Mouse (Mus musculus): Measurements from ENCODE around the gene Dgkd. TPM values are rescaled to one million over a fixed set of nuclear protein-coding genes. Genes with fewer than 3 reads are reported as not detected.
A peak's percentile ranks its signal among the peaks of the same experiment; 100 is the strongest.

Dgkd gene
- 8.7 and 9.5 TPM in 2 replicates for polyA plus RNA-seq (2015; fragmentation: Nextera tagmentation; extraction: Ambion mirVana)

DNA sequence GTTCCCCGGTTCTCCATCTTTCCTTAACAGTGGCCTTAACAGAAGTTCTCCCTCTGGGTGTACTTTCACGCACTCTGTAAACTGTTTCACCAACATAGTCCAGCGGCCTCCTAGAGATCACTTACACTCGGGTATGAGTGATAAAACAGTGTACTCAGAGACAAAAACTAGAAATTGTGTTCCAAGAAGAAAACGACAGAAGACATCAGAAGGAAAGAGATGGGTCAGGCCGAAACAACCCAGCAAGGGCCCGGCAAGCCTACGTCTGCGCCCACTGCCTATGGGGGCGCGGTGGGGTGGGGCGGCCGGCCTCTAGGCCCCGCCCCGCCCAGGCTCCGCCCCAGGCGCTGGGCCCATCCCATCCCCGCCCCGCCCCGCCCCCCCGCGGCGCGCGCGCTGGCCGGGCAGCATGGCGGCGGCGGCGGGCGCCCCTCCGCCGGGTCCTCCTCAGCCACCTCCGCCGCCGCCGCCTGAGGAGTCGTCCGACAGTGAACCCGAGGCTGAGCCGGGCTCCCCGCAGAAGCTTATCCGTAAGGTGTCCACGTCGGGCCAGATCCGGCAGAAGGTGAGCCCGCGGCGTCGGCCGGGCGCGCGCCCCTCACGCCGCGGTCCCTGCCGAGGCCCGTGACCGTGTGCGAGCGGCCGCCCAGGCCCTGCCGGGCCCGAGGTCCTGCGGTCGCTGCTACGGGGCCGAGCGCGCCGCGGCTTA lies at the start of gene Dgkd:
Gene Dgkd (plus strand): TSS at position 396 of the 709 bp plus-strand sequence.
- TF ChIP-seq EP300 (optimal IDR thresholded peaks at IDR 0.05) = no peak
- no peak for TF ChIP-seq CTCF (IDR thresholded peaks at IDR 0.05; ENCODE audit: low read depth)
- Histone ChIP-seq H3K27me3 (ENCODE audit: control insufficient read depth, insufficient read depth, low read length) (no peaks in the 10 kb centered on the region), H3K27ac (replicated peaks) (peak within 1 kb of the TSS; percentile 82), H3K4me2 (replicated peaks; ENCODE audit: low read depth) (peak within 1 kb of the TSS; percentile 86), H3K9me3 (ENCODE audit: control insufficient read depth, low read length) (no peaks in the 10 kb centered on the region), H3K4me1 (replicated peaks; ENCODE audit: control insufficient read depth, insufficient read depth) (peaks cover 3% of the 10 kb centered on the region; the same call in 1 of the 2 replicates), H3K4me3 (ENCODE audit: low read depth, low read length) (peak within 1 kb of the TSS; percentile 98), H3K9ac (ENCODE audit: low read length) (peak within 1 kb of the TSS; percentile 92), H3K36me3 (ENCODE audit: control insufficient read depth, insufficient read depth, low read length) (no peaks in the 10 kb centered on the region)
- DNase-seq (ENCODE audit: low spot score) (peak; percentile 86), ATAC-seq (ENCODE audit: low FRiP score, low TSS enrichment) (peak; percentile 94)
- WGBS = 1% methylated on average over 47 of the region's 74 CpGs

DNA sequence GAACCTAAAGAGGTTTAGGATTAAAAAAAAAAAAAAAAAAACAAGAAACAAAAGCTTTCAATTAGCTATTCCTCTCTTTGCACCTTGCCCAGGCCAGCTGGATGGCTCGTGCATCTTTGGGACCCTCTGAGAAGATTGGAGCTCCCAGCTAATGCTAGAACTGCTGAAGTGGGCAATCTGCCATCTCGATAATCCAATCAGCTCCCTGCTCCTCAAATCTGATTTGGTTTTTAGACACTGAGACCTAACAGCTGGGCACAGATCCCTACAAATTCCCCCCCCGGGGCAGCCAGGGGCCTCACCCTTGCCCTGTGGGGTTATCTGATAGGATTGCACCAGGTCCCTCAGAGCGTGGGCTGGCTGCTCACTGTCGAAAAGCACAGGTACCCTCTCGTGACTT lies 49.5 kb upstream of the Dgkd start, which contains the start of gene Sag:
Gene Sag (plus strand): TSS at position 105 of the 400 bp plus-strand sequence.
- H3K9me3 ChIP-seq (ENCODE audit: control insufficient read depth, low read length) = no peaks in the 10 kb centered on the region
- TF ChIP-seq CTCF (IDR thresholded peaks at IDR 0.05; ENCODE audit: low read depth) (no peak), EP300 (optimal IDR thresholded peaks at IDR 0.05) (no peak)
- H3K36me3 ChIP-seq (ENCODE audit: control insufficient read depth, insufficient read depth, low read length) = no peaks in the 10 kb centered on the region
- no peak within 1 kb of the TSS for H3K9ac ChIP-seq (ENCODE audit: low read length)
- no peak for ATAC-seq (ENCODE audit: low FRiP score, low TSS enrichment)
- no peak for DNase-seq (ENCODE audit: low spot score)
- no peaks in the 10 kb centered on the region for H3K27me3 ChIP-seq (ENCODE audit: control insufficient read depth, insufficient read depth, low read length)
- H3K27ac ChIP-seq (replicated peaks) = no peak within 1 kb of the TSS
- no peak within 1 kb of the TSS for H3K4me3 ChIP-seq (ENCODE audit: low read depth, low read length)
- 50% methylated on average over 6 of the region's 6 CpGs for WGBS
- H3K4me2 ChIP-seq (replicated peaks; ENCODE audit: low read depth) = no peak within 1 kb of the TSS
- no peaks in the 10 kb centered on the region for H3K4me1 ChIP-seq (replicated peaks; ENCODE audit: control insufficient read depth, insufficient read depth)

DNA sequence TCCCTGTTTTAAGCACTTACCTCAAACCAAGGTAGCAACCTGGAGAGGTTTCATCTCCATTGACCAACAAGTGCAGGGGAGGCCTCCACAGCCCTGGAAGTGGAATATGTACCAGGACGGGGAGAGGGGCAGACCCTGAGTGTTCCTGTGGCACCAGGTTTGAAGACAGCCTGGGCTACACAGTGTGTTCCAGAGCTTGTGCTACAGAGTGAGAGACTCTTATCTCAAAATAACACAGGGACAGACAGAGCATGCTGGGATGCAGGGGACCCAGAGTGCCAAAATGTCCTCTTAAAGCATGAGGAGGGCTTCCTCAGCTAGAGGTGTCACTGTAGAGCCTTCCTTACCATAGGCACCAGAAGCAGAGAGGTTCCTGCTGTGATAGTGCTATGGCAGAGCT lies 45.3 kb upstream of the Dgkd start:
- Histone ChIP-seq H3K9me3 (ENCODE audit: control insufficient read depth, low read length) (no peaks in the 10 kb centered on the region), H3K4me3 (ENCODE audit: low read depth, low read length) (no peak overlapping the region), H3K4me2 (replicated peaks; ENCODE audit: low read depth) (no peak overlapping the region), H3K4me1 (replicated peaks; ENCODE audit: control insufficient read depth, insufficient read depth) (no peaks in the 10 kb centered on the region), H3K27ac (replicated peaks) (no peak overlapping the region), H3K36me3 (ENCODE audit: control insufficient read depth, insufficient read depth, low read length) (no peaks in the 10 kb centered on the region), H3K9ac (ENCODE audit: low read length) (no peak overlapping the region), H3K27me3 (ENCODE audit: control insufficient read depth, insufficient read depth, low read length) (no peaks in the 10 kb centered on the region)
- ATAC-seq (ENCODE audit: low FRiP score, low TSS enrichment) (no peak), DNase-seq (ENCODE audit: low spot score) (no peak)
- TF ChIP-seq EP300 (optimal IDR thresholded peaks at IDR 0.05) = no peak
- no peak for TF ChIP-seq CTCF (IDR thresholded peaks at IDR 0.05; ENCODE audit: low read depth)
- WGBS = 90% methylated on average over 1 of the region's 1 CpGs

DNA sequence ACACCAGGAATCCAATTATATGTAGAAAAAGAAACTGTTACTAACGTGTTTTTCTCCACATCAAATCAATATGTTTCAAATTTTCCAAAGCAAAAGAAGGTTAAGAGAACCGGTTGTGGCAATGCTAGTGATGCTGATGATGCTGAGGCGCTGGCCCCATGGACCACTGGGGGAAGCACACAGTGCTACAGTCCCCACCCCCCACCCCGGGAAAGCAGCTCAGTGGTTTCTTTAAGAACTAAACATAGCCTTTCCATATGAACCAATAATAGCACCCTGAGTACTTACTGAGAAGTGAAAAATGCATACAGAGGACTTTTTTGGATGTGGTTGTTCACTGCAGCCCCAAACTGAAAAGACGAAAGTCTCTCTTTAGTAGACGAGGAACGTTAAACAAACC lies 41.7 kb upstream of the Dgkd start:
- 82% methylated on average over 7 of the region's 7 CpGs for WGBS
- ATAC-seq (ENCODE audit: low FRiP score, low TSS enrichment) = no peak
- no peak overlapping the region for H3K27ac ChIP-seq (replicated peaks)
- H3K9ac ChIP-seq (ENCODE audit: low read length) = no peak overlapping the region
- H3K4me2 ChIP-seq (replicated peaks; ENCODE audit: low read depth) = no peak overlapping the region
- H3K4me1 ChIP-seq (replicated peaks; ENCODE audit: control insufficient read depth, insufficient read depth) = no peaks in the 10 kb centered on the region
- no peak overlapping the region for H3K4me3 ChIP-seq (ENCODE audit: low read depth, low read length)
- TF ChIP-seq CTCF (IDR thresholded peaks at IDR 0.05; ENCODE audit: low read depth) = no peak
- TF ChIP-seq EP300 (optimal IDR thresholded peaks at IDR 0.05) = no peak
- DNase-seq (ENCODE audit: low spot score) = no peak
- no peaks in the 10 kb centered on the region for H3K27me3 ChIP-seq (ENCODE audit: control insufficient read depth, insufficient read depth, low read length)
- no peaks in the 10 kb centered on the region for H3K9me3 ChIP-seq (ENCODE audit: control insufficient read depth, low read length)
- no peaks in the 10 kb centered on the region for H3K36me3 ChIP-seq (ENCODE audit: control insufficient read depth, insufficient read depth, low read length)

DNA sequence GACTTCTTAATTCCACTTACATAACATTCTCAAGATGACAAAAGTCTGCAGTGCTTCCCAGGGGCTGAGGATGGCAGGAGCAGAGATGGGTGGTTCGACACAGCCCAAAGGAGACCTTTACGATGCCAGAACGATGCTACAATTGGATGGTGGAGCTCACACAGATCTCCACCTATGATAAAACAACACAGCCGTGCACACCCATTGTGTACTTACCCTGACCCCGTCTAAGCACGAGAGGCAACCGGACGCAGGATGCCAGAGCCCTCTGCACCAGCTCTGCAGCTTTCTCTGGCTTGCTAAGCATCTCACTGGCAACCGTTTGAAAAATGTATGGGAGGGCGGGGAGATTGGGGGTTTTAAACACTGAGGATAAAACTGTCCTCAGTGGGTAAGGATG lies 41.0 kb upstream of the Dgkd start:
- no peak for TF ChIP-seq EP300 (optimal IDR thresholded peaks at IDR 0.05)
- no peak for TF ChIP-seq CTCF (IDR thresholded peaks at IDR 0.05; ENCODE audit: low read depth)
- Histone ChIP-seq H3K27ac (replicated peaks) (no peak overlapping the region), H3K27me3 (ENCODE audit: control insufficient read depth, insufficient read depth, low read length) (no peaks in the 10 kb centered on the region), H3K36me3 (ENCODE audit: control insufficient read depth, insufficient read depth, low read length) (no peaks in the 10 kb centered on the region), H3K9me3 (ENCODE audit: control insufficient read depth, low read length) (no peaks in the 10 kb centered on the region), H3K9ac (ENCODE audit: low read length) (no peak overlapping the region), H3K4me1 (replicated peaks; ENCODE audit: control insufficient read depth, insufficient read depth) (no peaks in the 10 kb centered on the region), H3K4me2 (replicated peaks; ENCODE audit: low read depth) (no peak overlapping the region), H3K4me3 (ENCODE audit: low read depth, low read length) (no peak overlapping the region)
- 56% methylated on average over 10 of the region's 10 CpGs for WGBS
- DNase-seq (ENCODE audit: low spot score) = no peak
- ATAC-seq (ENCODE audit: low FRiP score, low TSS enrichment) = no peak

DNA sequence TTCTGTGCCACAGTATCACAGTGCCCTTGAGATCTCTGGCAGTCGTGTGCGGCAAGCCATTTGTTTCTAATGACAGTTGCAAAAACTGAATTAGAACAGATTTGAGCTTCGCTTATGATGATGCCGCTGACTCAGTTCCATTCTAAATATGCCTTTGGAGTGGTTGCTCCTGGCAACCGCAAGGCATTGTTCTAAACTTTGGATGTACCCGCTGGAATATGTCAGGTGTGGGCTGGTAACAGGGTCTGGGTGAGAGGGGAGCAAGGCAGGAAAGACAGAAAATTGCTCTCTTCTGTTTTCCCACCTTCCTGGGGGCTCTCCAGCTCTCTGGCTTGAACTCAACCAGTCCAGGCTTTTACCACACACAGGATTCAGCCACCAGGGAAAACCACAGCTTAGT lies 39.9 kb upstream of the Dgkd start:
- DNase-seq (ENCODE audit: low spot score) (no peak), ATAC-seq (ENCODE audit: low FRiP score, low TSS enrichment) (no peak)
- 72% methylated on average over 6 of the region's 6 CpGs for WGBS
- H3K27me3 ChIP-seq (ENCODE audit: control insufficient read depth, insufficient read depth, low read length) = no peaks in the 10 kb centered on the region
- H3K36me3 ChIP-seq (ENCODE audit: control insufficient read depth, insufficient read depth, low read length) = no peaks in the 10 kb centered on the region
- H3K4me2 ChIP-seq (replicated peaks; ENCODE audit: low read depth) = no peak overlapping the region
- TF ChIP-seq EP300 (optimal IDR thresholded peaks at IDR 0.05) (no peak), CTCF (IDR thresholded peaks at IDR 0.05; ENCODE audit: low read depth) (no peak)
- no peak overlapping the region for H3K4me3 ChIP-seq (ENCODE audit: low read depth, low read length)
- H3K4me1 ChIP-seq (replicated peaks; ENCODE audit: control insufficient read depth, insufficient read depth) = no peaks in the 10 kb centered on the region
- H3K27ac ChIP-seq (replicated peaks) = no peak overlapping the region
- no peaks in the 10 kb centered on the region for H3K9me3 ChIP-seq (ENCODE audit: control insufficient read depth, low read length)
- no peak overlapping the region for H3K9ac ChIP-seq (ENCODE audit: low read length)
